Mouse (Mus musculus): ENCODE measurements at regions not wholly inside any gene's neighbourhood (a gene's known extent, or its start where the extent isn't known, plus 50 kb on each side); places are given as distances from the start of the nearest gene placed in this dataset.

- Histone ChIP-seq H3K4me1 (ENCODE audit: control insufficient read depth, insufficient read depth, low read length) (no peaks in the 10 kb centered on the region), H3K4me3 (replicated peaks; ENCODE audit: extremely low read depth, low read depth, low read length) (no peak overlapping the region)
- 88% methylated on average over 3 of the region's 3 CpGs for WGBS
- DNase-seq: no peak
- no peak for TF ChIP-seq CTCF (IDR thresholded peaks at IDR 0.05; ENCODE audit: insufficient read depth, low read length)
- TF ChIP-seq POLR2A (IDR thresholded peaks at IDR 0.05; ENCODE audit: borderline replicate concordance, extremely low read depth, low read depth, low read length): no peak
These were observed 50.1 kb upstream of the Cpm start for GRCm38 (mm10) chr10:117579210-117579609.

- Histone ChIP-seq H3K4me3 (replicated peaks; ENCODE audit: extremely low read depth, low read depth, low read length) (no peak overlapping the region), H3K4me1 (ENCODE audit: control insufficient read depth, insufficient read depth, low read length) (no peaks in the 10 kb centered on the region)
- DNase-seq: no peak
- 89% methylated on average over 4 of the region's 4 CpGs for WGBS
- TF ChIP-seq CTCF (IDR thresholded peaks at IDR 0.05; ENCODE audit: insufficient read depth, low read length): no peak
- no peak for TF ChIP-seq POLR2A (IDR thresholded peaks at IDR 0.05; ENCODE audit: borderline replicate concordance, extremely low read depth, low read depth, low read length)
These were observed 50.6 kb upstream of the Cpm start for GRCm38 (mm10) chr10:117578696-117579146.

GRCm38 (mm10) chr10:117577970-117578695 is 51.2 kb upstream of the Cpm start:
- H3K4me3 ChIP-seq (replicated peaks; ENCODE audit: extremely low read depth, low read depth, low read length): no peak overlapping the region
- WGBS: 90% methylated on average over 4 of the region's 4 CpGs
- no peak for DNase-seq
- TF ChIP-seq POLR2A (IDR thresholded peaks at IDR 0.05; ENCODE audit: borderline replicate concordance, extremely low read depth, low read depth, low read length) (no peak), CTCF (IDR thresholded peaks at IDR 0.05; ENCODE audit: insufficient read depth, low read length) (no peak)
- no peaks in the 10 kb centered on the region for H3K4me1 ChIP-seq (ENCODE audit: control insufficient read depth, insufficient read depth, low read length)

DNA sequence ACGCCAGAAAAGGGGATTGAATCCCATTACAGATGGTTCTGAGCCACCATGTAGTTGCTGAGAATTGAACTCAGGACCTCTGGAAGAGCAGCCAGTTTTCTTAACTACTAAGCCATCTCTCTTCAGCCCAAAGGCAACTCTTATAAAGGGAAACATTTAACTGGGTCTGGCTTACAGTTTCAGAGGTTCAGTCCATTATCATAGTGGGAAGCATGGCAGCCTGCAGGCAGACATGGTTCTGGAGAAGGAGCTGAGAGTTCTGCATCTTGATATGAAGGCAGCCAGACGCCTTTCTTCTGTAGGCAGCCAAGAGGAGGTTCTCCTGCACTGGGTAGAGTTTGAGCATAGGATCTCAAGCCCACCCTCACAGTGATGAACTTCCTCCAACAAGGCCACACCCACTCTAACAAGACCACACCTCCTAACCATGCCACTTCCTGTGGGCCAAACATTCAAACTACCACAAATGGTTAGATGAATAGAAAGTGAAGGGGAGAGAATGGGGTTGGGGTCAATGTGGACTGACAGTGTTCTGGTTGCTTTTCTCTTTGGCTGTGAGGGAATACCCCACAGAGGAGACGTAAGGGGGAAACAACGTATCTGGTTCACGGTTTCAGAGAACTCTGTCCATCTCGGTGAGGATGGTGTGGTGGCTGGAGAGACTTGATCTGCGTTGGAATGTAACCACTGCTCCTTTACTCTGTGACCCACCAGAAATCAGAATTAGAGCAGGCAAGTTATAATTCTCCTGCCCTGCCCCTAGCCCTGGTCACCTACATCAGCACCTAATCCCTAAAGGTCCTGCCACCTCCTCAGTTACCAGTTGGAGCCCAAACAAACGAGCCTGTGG is 52.2 kb upstream of the Cpm start:
- WGBS: 91% methylated on average over 8 of the region's 8 CpGs
- no peaks in the 10 kb centered on the region for H3K4me1 ChIP-seq (ENCODE audit: control insufficient read depth, insufficient read depth, low read length)
- TF ChIP-seq CTCF (IDR thresholded peaks at IDR 0.05; ENCODE audit: insufficient read depth, low read length) (no peak), POLR2A (IDR thresholded peaks at IDR 0.05; ENCODE audit: borderline replicate concordance, extremely low read depth, low read depth, low read length) (no peak)
- no peak for DNase-seq
- H3K4me3 ChIP-seq (replicated peaks; ENCODE audit: extremely low read depth, low read depth, low read length): no peak overlapping the region

GRCm38 (mm10) chr10:117576154-117576859 is 53.0 kb upstream of the Cpm start:
- no peak overlapping the region for H3K4me3 ChIP-seq (replicated peaks; ENCODE audit: extremely low read depth, low read depth, low read length)
- no peaks in the 10 kb centered on the region for H3K4me1 ChIP-seq (ENCODE audit: control insufficient read depth, insufficient read depth, low read length)
- TF ChIP-seq POLR2A (IDR thresholded peaks at IDR 0.05; ENCODE audit: borderline replicate concordance, extremely low read depth, low read depth, low read length): no peak
- no peak for TF ChIP-seq CTCF (IDR thresholded peaks at IDR 0.05; ENCODE audit: insufficient read depth, low read length)
- no peak for DNase-seq
- WGBS: 86% methylated on average over 10 of the region's 10 CpGs

DNA sequence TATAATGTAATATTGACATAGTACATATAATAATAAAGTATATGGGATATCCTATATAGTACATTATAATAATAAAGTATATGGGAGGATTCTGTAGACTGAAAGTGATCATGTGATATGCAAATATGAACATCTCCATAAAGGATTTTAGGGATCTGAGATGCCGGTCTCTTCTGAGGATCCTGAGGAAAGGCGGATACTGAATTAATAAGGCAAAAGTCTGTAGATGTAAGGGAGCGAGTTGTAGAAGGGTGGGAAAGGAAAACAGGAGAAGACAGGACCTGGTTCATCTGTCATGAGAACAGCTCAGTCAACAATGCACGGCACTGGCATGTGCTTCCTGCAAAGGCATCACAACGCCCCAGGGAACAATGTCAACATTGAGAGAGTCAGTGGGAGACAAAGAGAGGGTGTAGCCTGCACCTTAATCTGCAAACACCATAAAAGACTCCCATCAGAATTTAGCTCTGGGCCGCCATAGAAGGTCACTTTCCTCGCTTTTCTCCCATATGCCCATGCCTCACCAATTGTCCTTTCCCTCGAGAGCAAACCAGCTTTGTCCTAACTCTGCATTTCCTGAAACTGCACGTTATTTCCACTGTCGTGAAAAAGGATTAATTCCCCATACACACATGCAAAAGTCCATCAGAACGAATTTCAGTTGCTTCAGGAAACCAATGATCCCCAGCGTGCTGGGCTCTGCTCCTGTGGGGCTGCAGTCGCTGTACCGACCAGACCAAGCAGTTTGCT is 53.7 kb upstream of the Cpm start:
- TF ChIP-seq CTCF (IDR thresholded peaks at IDR 0.05; ENCODE audit: insufficient read depth, low read length) (no peak), POLR2A (IDR thresholded peaks at IDR 0.05; ENCODE audit: borderline replicate concordance, extremely low read depth, low read depth, low read length) (no peak)
- Histone ChIP-seq H3K4me1 (ENCODE audit: control insufficient read depth, insufficient read depth, low read length) (no peaks in the 10 kb centered on the region), H3K4me3 (replicated peaks; ENCODE audit: extremely low read depth, low read depth, low read length) (no peak overlapping the region)
- DNase-seq: no peak
- 57% methylated on average over 14 of the region's 14 CpGs for WGBS

DNA sequence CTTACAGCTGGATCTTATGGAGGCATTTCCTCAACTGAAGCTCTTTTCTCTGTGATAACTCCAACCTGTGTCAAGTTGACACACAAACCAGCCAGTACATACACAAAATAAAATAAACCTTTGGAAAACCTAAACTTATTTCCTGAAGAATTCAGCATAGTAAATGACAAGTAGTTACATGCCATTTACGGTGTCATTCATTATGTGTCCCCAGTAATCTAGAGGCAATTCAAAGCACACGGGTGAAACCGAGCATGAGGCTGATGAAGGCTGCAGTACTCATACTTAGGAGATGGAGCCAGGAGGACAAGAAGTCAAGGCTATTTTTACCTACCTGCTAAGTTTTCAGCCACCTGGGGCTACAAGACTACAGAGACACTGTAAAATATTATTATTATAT is 54.4 kb upstream of the Cpm start:
- no peak overlapping the region for H3K4me3 ChIP-seq (replicated peaks; ENCODE audit: extremely low read depth, low read depth, low read length)
- TF ChIP-seq POLR2A (IDR thresholded peaks at IDR 0.05; ENCODE audit: borderline replicate concordance, extremely low read depth, low read depth, low read length) (no peak), CTCF (IDR thresholded peaks at IDR 0.05; ENCODE audit: insufficient read depth, low read length) (no peak)
- WGBS: 90% methylated on average over 3 of the region's 3 CpGs
- H3K4me1 ChIP-seq (ENCODE audit: control insufficient read depth, insufficient read depth, low read length): no peaks in the 10 kb centered on the region
- no peak for DNase-seq

- WGBS: 94% methylated on average over 6 of the region's 6 CpGs
- H3K4me3 ChIP-seq (replicated peaks; ENCODE audit: extremely low read depth, low read depth, low read length): no peak overlapping the region
- H3K4me1 ChIP-seq (ENCODE audit: control insufficient read depth, insufficient read depth, low read length): no peaks in the 10 kb centered on the region
- TF ChIP-seq CTCF (IDR thresholded peaks at IDR 0.05; ENCODE audit: insufficient read depth, low read length) (no peak), POLR2A (IDR thresholded peaks at IDR 0.05; ENCODE audit: borderline replicate concordance, extremely low read depth, low read depth, low read length) (no peak)
- DNase-seq: no peak
These were observed 55.1 kb upstream of the Cpm start for GRCm38 (mm10) chr10:117574056-117574727.
